Mouse (Mus musculus) embryonic facial prominence, embryonic 14.5 days (tissue): ENCODE data around the gene Abhd2. TPM values are rescaled to one million over a fixed set of nuclear protein-coding genes. Genes with fewer than 3 reads are reported as not detected.
A peak's percentile ranks its signal among the peaks of the same experiment; 100 is the strongest.

Source experiments
- ATAC-seq: fragments of 200-750 bp; cut with Nextera tagmentation; 2 replicates; pipeline ENCODE4 v1.8.0; 2017; ENCODE audit warnings: low read depth, moderate number of reproducible peaks, moderate TSS enrichment
- DNase-seq: peaks from one replicate; pipeline ENCODE4 v3.0.0-alpha.2; 2015; ENCODE audit warnings: low spot score
- H3K27ac ChIP-seq: fragments of 300-500 bp; sonication (generic); replicated peaks from 2 replicates; pipeline ENCODE4 v1.5.1; 2014; ENCODE audit warnings: low read depth, mild to moderate bottlenecking, low read length, moderate library complexity
- H3K27me3 ChIP-seq: fragments of 300-500 bp; sonication (generic); replicated peaks from 2 replicates; pipeline ENCODE4 v1.6.1; 2014; ENCODE audit warnings: low read length; ENCODE audit not compliant: control insufficient read depth, insufficient read depth
- H3K36me3 ChIP-seq: fragments of 300-500 bp; sonication (generic); 2 replicates; pipeline ENCODE4 v1.6.1; 2014; ENCODE audit warnings: low read length, mixed read lengths; ENCODE audit not compliant: control insufficient read depth, insufficient read depth
- H3K4me1 ChIP-seq: fragments of 300-500 bp; sonication (generic); 2 replicates; pipeline ENCODE4 v1.6.1; 2014; ENCODE audit warnings: antibody characterized with exemption, low read length; ENCODE audit not compliant: control insufficient read depth, insufficient read depth
- H3K4me2 ChIP-seq: fragments of 300-500 bp; sonication (generic); 2 replicates; pipeline ENCODE4 v1.6.1; 2014; ENCODE audit warnings: low read depth, mild to moderate bottlenecking, low read length, moderate library complexity, mixed read lengths
- H3K4me3 ChIP-seq: fragments of 300-500 bp; sonication (generic); 2 replicates; pipeline ENCODE4 v1.5.1; 2014; ENCODE audit warnings: low read depth, mild to moderate bottlenecking, low read length
- H3K9ac ChIP-seq: fragments of 300-500 bp; sonication (generic); 2 replicates; pipeline ENCODE4 v1.6.1; 2014; ENCODE audit warnings: low read depth, mild to moderate bottlenecking, low read length, moderate library complexity, mixed read lengths
- H3K9me3 ChIP-seq: fragments of 300-500 bp; sonication (generic); 2 replicates; pipeline ENCODE4 v1.6.1; 2016; ENCODE audit warnings: low read length; ENCODE audit not compliant: control insufficient read depth
- WGBS: fragments of 180-500 bp; shearing (Covaris S2); extraction: QIAGEN DNeasy Blood & Tissue Kit; methylation state at CpG from one replicate; pipeline ENCODE4 v1.1.7; 2014; 5-methylcytosine and 5-hydroxymethylcytosine counted together
- polyA plus RNA-seq: library from polyadenylated mRNA; unstranded; fragments of >200 nt; fragmentation: Nextera tagmentation; extraction: Ambion mirVana; gene quantifications from 2 replicates; pipeline ENCODE4 v1.2.1, GENCODE M21; 2014

The Abhd2 gene
- polyA plus RNA-seq, 1 experiment from 2014 or later, result 14.5 TPM

GRCm38 (mm10) chr7:79255752-79256151, 17.2 kb upstream of the Abhd2 start:
- DNase-seq, result no peak
- ATAC-seq, result no peak
- Histone ChIP-seq H3K4me1 (no peaks in the 10 kb centered on the region), H3K4me2 (no peak overlapping the region), H3K9me3 (no peaks in the 10 kb centered on the region), H3K4me3 (no peak overlapping the region), H3K36me3 (no peaks in the 10 kb centered on the region), H3K9ac (no peak overlapping the region), H3K27me3 (no peaks in the 10 kb centered on the region), H3K27ac (no peak overlapping the region)
- 83% methylated on average over 10 of the region's 10 CpGs for WGBS

- Histone ChIP-seq H3K4me3 (no peak overlapping the region), H3K9me3 (no peaks in the 10 kb centered on the region), H3K4me1 (no peaks in the 10 kb centered on the region), H3K27me3 (no peaks in the 10 kb centered on the region), H3K36me3 (no peaks in the 10 kb centered on the region), H3K27ac (no peak overlapping the region), H3K9ac (no peak overlapping the region), H3K4me2 (no peak overlapping the region)
- WGBS, result 91% methylated on average over 4 of the region's 4 CpGs
- ATAC-seq (no peak), DNase-seq (no peak)
Observed at GRCm38 (mm10) chr7:79256716-79257115, 16.3 kb upstream of the Abhd2 start.

GRCm38 (mm10) chr7:79258981-79259542, 13.9 kb upstream of the Abhd2 start:
- Histone ChIP-seq H3K9ac (no peak overlapping the region), H3K4me2 (no peak overlapping the region), H3K27me3 (no peaks in the 10 kb centered on the region), H3K4me3 (no peak overlapping the region), H3K27ac (no peak overlapping the region), H3K4me1 (no peaks in the 10 kb centered on the region), H3K36me3 (no peaks in the 10 kb centered on the region), H3K9me3 (no peaks in the 10 kb centered on the region)
- DNase-seq (no peak), ATAC-seq (no peak)
- 84% methylated on average over 10 of the region's 10 CpGs for WGBS

GRCm38 (mm10) chr7:79262478-79262877, 10.5 kb upstream of the Abhd2 start:
- Histone ChIP-seq H3K9me3 (no peaks in the 10 kb centered on the region), H3K4me2 (no peak overlapping the region), H3K36me3 (no peaks in the 10 kb centered on the region), H3K4me3 (no peak overlapping the region), H3K27me3 (no peaks in the 10 kb centered on the region), H3K27ac (no peak overlapping the region), H3K4me1 (no peaks in the 10 kb centered on the region), H3K9ac (no peak overlapping the region)
- DNase-seq (peak; percentile 36), ATAC-seq (no peak)
- 65% methylated on average over 8 of the region's 8 CpGs for WGBS

- Histone ChIP-seq H3K9me3 (no peaks in the 10 kb centered on the region), H3K9ac (no peak overlapping the region), H3K4me3 (no peak overlapping the region), H3K27me3 (no peaks in the 10 kb centered on the region), H3K4me2 (no peak overlapping the region), H3K36me3 (no peaks in the 10 kb centered on the region), H3K27ac (no peak overlapping the region), H3K4me1 (no peaks in the 10 kb centered on the region)
- DNase-seq (no peak), ATAC-seq (no peak)
- 84% methylated on average over 3 of the region's 3 CpGs for WGBS
Observed at GRCm38 (mm10) chr7:79263776-79264175, 9.2 kb upstream of the Abhd2 start.

- H3K9ac ChIP-seq, result no peak overlapping the region
- no peaks in the 10 kb centered on the region for H3K36me3 ChIP-seq
- 56% methylated on average over 4 of the region's 4 CpGs for WGBS
- H3K4me3 ChIP-seq, result no peak overlapping the region
- H3K4me2 ChIP-seq, result no peak overlapping the region
- ATAC-seq, result no peak
- H3K9me3 ChIP-seq, result no peaks in the 10 kb centered on the region
- no peaks in the 10 kb centered on the region for H3K27me3 ChIP-seq
- no peak overlapping the region for H3K27ac ChIP-seq
- no peaks in the 10 kb centered on the region for H3K4me1 ChIP-seq
- DNase-seq, result peak; percentile 53
Observed at GRCm38 (mm10) chr7:79266228-79266627, 6.8 kb upstream of the Abhd2 start.

GRCm38 (mm10) chr7:79267690-79268388, 5.2 kb upstream of the Abhd2 start:
- no peak overlapping the region for H3K27ac ChIP-seq
- no peaks in the 10 kb centered on the region for H3K4me1 ChIP-seq
- H3K9ac ChIP-seq, result no peak overlapping the region
- DNase-seq, result no peak
- H3K36me3 ChIP-seq, result no peaks in the 10 kb centered on the region
- 47% methylated on average over 7 of the region's 7 CpGs for WGBS
- no peak overlapping the region for H3K4me2 ChIP-seq
- H3K9me3 ChIP-seq, result no peaks in the 10 kb centered on the region
- no peak for ATAC-seq
- no peak overlapping the region for H3K4me3 ChIP-seq
- no peaks in the 10 kb centered on the region for H3K27me3 ChIP-seq

- WGBS, result 81% methylated on average over 8 of the region's 8 CpGs
- H3K27me3 ChIP-seq, result no peaks in the 10 kb centered on the region
- DNase-seq (no peak), ATAC-seq (no peak)
- no peaks in the 10 kb centered on the region for H3K36me3 ChIP-seq
- H3K4me2 ChIP-seq, result no peak overlapping the region
- H3K9ac ChIP-seq, result no peak overlapping the region
- H3K9me3 ChIP-seq, result no peaks in the 10 kb centered on the region
- no peak overlapping the region for H3K27ac ChIP-seq
- H3K4me1 ChIP-seq, result peaks cover 3% of the 10 kb centered on the region; the same call in 1 of the 2 replicates
- H3K4me3 ChIP-seq, result no peak overlapping the region
Observed at GRCm38 (mm10) chr7:79268897-79269296, 4.1 kb upstream of the Abhd2 start.

GRCm38 (mm10) chr7:79269411-79269810, 3.6 kb upstream of the Abhd2 start:
- no peak overlapping the region for H3K4me2 ChIP-seq
- no peaks in the 10 kb centered on the region for H3K9me3 ChIP-seq
- H3K9ac ChIP-seq, result no peak overlapping the region
- no peaks in the 10 kb centered on the region for H3K36me3 ChIP-seq
- no peak overlapping the region for H3K27ac ChIP-seq
- peaks cover 8% of the 10 kb centered on the region for H3K4me1 ChIP-seq
- WGBS, result 51% methylated on average over 8 of the region's 8 CpGs
- no peak for ATAC-seq
- no peak for DNase-seq
- no peaks in the 10 kb centered on the region for H3K27me3 ChIP-seq
- no peak overlapping the region for H3K4me3 ChIP-seq
